Mouse (Mus musculus) kidney, embryonic 16.5 days (tissue): ENCODE data around the gene Zfp568. TPM values are rescaled to one million over a fixed set of nuclear protein-coding genes. Genes with fewer than 3 reads are reported as not detected.

ENCODE experiments used
- ATAC-seq: fragments of 200-750 bp; cut with Nextera tagmentation; 2 replicates; pipeline ENCODE4 v1.8.0; 2017; ENCODE audit warnings: moderate TSS enrichment; ENCODE audit not compliant: low FRiP score, low TSS enrichment
- H3K27ac ChIP-seq: fragments of 300-500 bp; sonication (generic); 2 replicates; pipeline ENCODE4 v1.5.1; 2014; ENCODE audit warnings: low read length
- H3K27me3 ChIP-seq: fragments of 300-500 bp; sonication (generic); 2 replicates; pipeline ENCODE4 v1.6.1; 2014; ENCODE audit warnings: low read length, control low read depth, mixed read lengths; ENCODE audit not compliant: insufficient read depth
- H3K36me3 ChIP-seq: fragments of 300-500 bp; sonication (generic); 2 replicates; pipeline ENCODE4 v1.6.1; 2014; ENCODE audit warnings: low read length, control low read depth, mixed read lengths; ENCODE audit not compliant: insufficient read depth
- H3K4me1 ChIP-seq: fragments of 300-500 bp; sonication (generic); 2 replicates; pipeline ENCODE4 v1.6.1; 2014; ENCODE audit warnings: low read length, control low read depth, mixed read lengths; ENCODE audit not compliant: insufficient read depth
- H3K4me2 ChIP-seq: fragments of 300-500 bp; sonication (generic); replicated peaks from 2 replicates; pipeline ENCODE4 v1.6.1; 2014; ENCODE audit warnings: low read depth, low read length
- H3K4me3 ChIP-seq: fragments of 300-500 bp; sonication (generic); 2 replicates; pipeline ENCODE4 v1.5.1; 2014; ENCODE audit warnings: mild to moderate bottlenecking, low read length
- H3K9ac ChIP-seq: fragments of 300-500 bp; sonication (generic); replicated peaks from 2 replicates; pipeline ENCODE4 v1.6.1; 2014; ENCODE audit warnings: low read length
- H3K9me3 ChIP-seq: fragments of 300-500 bp; sonication (generic); 2 replicates; pipeline ENCODE4 v1.6.1; 2016; ENCODE audit warnings: low read length, control low read depth
- WGBS: fragments of 180-500 bp; shearing (Covaris S2); extraction: QIAGEN DNeasy Blood & Tissue Kit; methylation state at CpG from one replicate; pipeline ENCODE4 v1.1.7; 2014; 5-methylcytosine and 5-hydroxymethylcytosine counted together
- polyA plus RNA-seq: library from polyadenylated mRNA; unstranded; fragments of >200 nt; fragmentation: Nextera tagmentation; extraction: Ambion mirVana; gene quantifications from 2 replicates; pipeline ENCODE4 v1.2.1, GENCODE M21; 2015

Gene Zfp568
- polyA plus RNA-seq, 1 experiment from 2014 or later: 15.8 TPM

- Histone ChIP-seq H3K27ac (0 out of 2 replicates have a peak within 1 kb of the TSS, but pooled peaks have one; percentile 25), H3K9me3 (no peaks in the 10 kb centered on the region), H3K4me2 (peak within 1 kb of the TSS; percentile 92), H3K9ac (peak within 1 kb of the TSS; percentile 78), H3K4me3 (peak within 1 kb of the TSS; percentile 82), H3K36me3 (no peaks in the 10 kb centered on the region; the same call in 1 of the 2 replicates), H3K27me3 (no peaks in the 10 kb centered on the region), H3K4me1 (peaks cover 5% of the 10 kb centered on the region; the same call in 1 of the 2 replicates)
- WGBS: under 1% methylated on average over 50 of the region's 50 CpGs
- ATAC-seq: peak; percentile 91
These were observed 88.6 kb downstream of the Zfp568 start, which contains the start of gene Zfp82 for GRCm38 (mm10) chr7:30072146-30073028. Gene Zfp82, minus strand, starts transcription at chr7:30072900.

Other genes with a start within 250 kb of the Zfp568 start
- gene Zfp84, start 215.4 kb upstream of the Zfp568 start, polyA plus RNA-seq: 15.3 and 17.4 TPM in 2 replicates
- gene Zfp30, start 200.0 kb upstream of the Zfp568 start, polyA plus RNA-seq: 7.7 and 8.1 TPM in 2 replicates
- gene Zfp790, start 167.8 kb upstream of the Zfp568 start, polyA plus RNA-seq: 15.1 and 15.8 TPM in 2 replicates
- 6.0 and 6.4 TPM in 2 replicates for gene Zfp940, start 130.3 kb upstream of the Zfp568 start, polyA plus RNA-seq
- gene Zfp420, start 124.0 kb upstream of the Zfp568 start, polyA plus RNA-seq: 8.0 and 9.3 TPM in 2 replicates
- gene Zfp27, start 77.4 kb upstream of the Zfp568 start, polyA plus RNA-seq: 12.0 and 12.1 TPM in 2 replicates
- gene Zfp383, start 75.7 kb upstream of the Zfp568 start, polyA plus RNA-seq: 5.3 and 5.7 TPM in 2 replicates
- gene Zfp74, start 29.9 kb upstream of the Zfp568 start, polyA plus RNA-seq: 11.4 and 14.2 TPM in 2 replicates
- 4.1 TPM in 2 replicates for gene Zfp14, start 67.4 kb downstream of the Zfp568 start, polyA plus RNA-seq
- gene Zfp82, start 88.9 kb downstream of the Zfp568 start, polyA plus RNA-seq: 5.8 and 6.6 TPM in 2 replicates
- gene Gm26920, start 106.5 kb downstream of the Zfp568 start, polyA plus RNA-seq: 1.6 and 2.1 TPM in 2 replicates
- 12.5 and 13.6 TPM in 2 replicates for gene Zfp566, start 106.6 kb downstream of the Zfp568 start, polyA plus RNA-seq
- gene Zfp260, start 110.8 kb downstream of the Zfp568 start, polyA plus RNA-seq: 112 and 116 TPM in 2 replicates
- 11.7 and 12.0 TPM in 2 replicates for gene Zfp382, start 138.0 kb downstream of the Zfp568 start, polyA plus RNA-seq
- 12.6 and 15.6 TPM in 2 replicates for gene Zfp146, start 185.8 kb downstream of the Zfp568 start, polyA plus RNA-seq
- gene Cox7a1, start 200.2 kb downstream of the Zfp568 start, polyA plus RNA-seq: 11.7 and 13.8 TPM in 2 replicates
- 105 and 111 TPM in 2 replicates for gene Capns1, start 214.9 kb downstream of the Zfp568 start, polyA plus RNA-seq
- 145 and 146 TPM in 2 replicates for gene Polr2i, start 248.0 kb downstream of the Zfp568 start, polyA plus RNA-seq
- 180 and 206 TPM in 2 replicates for gene Tbcb, start 248.3 kb downstream of the Zfp568 start, polyA plus RNA-seq